Mouse (Mus musculus) erythroblast, embryonic 14.5 days (primary cell): ENCODE data around the gene Rcor1.

Experiments used
- GATA1 ChIP-seq: IDR thresholded peaks from 2 replicates; pipeline ENCODE4 v1.6.1; 2012; ENCODE audit warnings: low read length, inconsistent platforms, mixed read lengths
- TAL1 ChIP-seq: IDR thresholded peaks from 3 replicates; pipeline ENCODE4 v1.6.1; 2012; ENCODE audit warnings: low read length, inconsistent platforms, mixed read lengths

DNA sequence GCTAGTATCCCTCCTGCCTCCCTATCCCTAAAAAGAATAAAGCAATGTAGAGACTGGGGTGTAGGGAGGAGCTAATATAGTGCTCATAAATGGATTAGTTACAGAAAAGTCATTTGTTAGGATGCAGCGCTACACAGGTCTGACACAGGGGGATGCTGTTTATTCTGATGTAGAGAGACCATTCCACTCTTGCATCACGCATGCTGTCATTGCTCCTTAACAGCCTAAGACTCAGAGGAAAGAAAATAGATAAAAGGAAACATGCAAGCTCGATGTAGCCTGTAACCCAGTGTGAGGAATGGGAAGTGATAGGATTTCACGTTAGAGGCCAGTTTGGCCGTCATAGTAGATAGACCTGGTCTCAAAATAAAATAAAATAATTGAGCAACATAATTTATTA lies 31.9 kb downstream of the Rcor1 start:
- TF ChIP-seq TAL1 (no peak), GATA1 (no peak)
